Mouse (Mus musculus) heart, embryonic 13.5 days (tissue): ENCODE data around the gene Ppp1r16b. TPM values are rescaled to one million over a fixed set of nuclear protein-coding genes. Genes with fewer than 3 reads are reported as not detected.

Experiments used
- ATAC-seq: fragments of 200-750 bp; cut with Nextera tagmentation; 2 replicates; pipeline ENCODE4 v1.8.0; 2017; ENCODE audit warnings: moderate TSS enrichment; ENCODE audit not compliant: insufficient number of reproducible peaks, low FRiP score, low TSS enrichment; ENCODE audit errors: extremely low read depth
- H3K27ac ChIP-seq: fragments of 300-500 bp; sonication (generic); replicated peaks from 2 replicates; pipeline ENCODE4 v1.5.1; 2015; ENCODE audit warnings: moderate library complexity, mild to moderate bottlenecking, inconsistent platforms
- H3K27me3 ChIP-seq: fragments of 300-500 bp; sonication (generic); replicated peaks from 2 replicates; pipeline ENCODE4 v1.6.1; 2015; ENCODE audit warnings: mild to moderate bottlenecking, inconsistent platforms
- H3K36me3 ChIP-seq: fragments of 300-500 bp; sonication (generic); 2 replicates; pipeline ENCODE4 v1.6.1; 2015; ENCODE audit warnings: mild to moderate bottlenecking, inconsistent platforms
- H3K4me1 ChIP-seq: fragments of 300-500 bp; sonication (generic); 2 replicates; pipeline ENCODE4 v1.6.1; 2015; ENCODE audit warnings: inconsistent platforms
- H3K4me2 ChIP-seq: fragments of 300-500 bp; sonication (generic); 2 replicates; pipeline ENCODE4 v1.6.1; 2015; ENCODE audit warnings: inconsistent platforms, mild to moderate bottlenecking, moderate library complexity
- H3K4me3 ChIP-seq: fragments of 300-500 bp; sonication (generic); 2 replicates; pipeline ENCODE4 v1.5.1; 2015; ENCODE audit warnings: moderate library complexity, mild to moderate bottlenecking, inconsistent platforms
- H3K9ac ChIP-seq: fragments of 300-500 bp; sonication (generic); 2 replicates; pipeline ENCODE4 v1.6.1; 2015; ENCODE audit warnings: inconsistent platforms, mild to moderate bottlenecking, moderate library complexity
- H3K9me3 ChIP-seq: fragments of 300-500 bp; sonication (generic); 2 replicates; pipeline ENCODE4 v1.6.1; 2016; ENCODE audit warnings: inconsistent platforms
- WGBS: fragments of 180-500 bp; shearing (Covaris S2); methylation state at CpG from one replicate; pipeline ENCODE4 v1.1.7; 2015; ENCODE audit warnings: mixed read lengths; 5-methylcytosine and 5-hydroxymethylcytosine counted together
- polyA plus RNA-seq: library from polyadenylated mRNA; unstranded; fragments of >200 nt; fragmentation: Nextera tagmentation; extraction: Ambion mirVana; gene quantifications from 2 replicates; pipeline ENCODE4 v1.2.1, GENCODE M21; 2015

The Ppp1r16b gene
- polyA plus RNA-seq, 1 experiment from 2014 or later, result 4.5 TPM

DNA sequence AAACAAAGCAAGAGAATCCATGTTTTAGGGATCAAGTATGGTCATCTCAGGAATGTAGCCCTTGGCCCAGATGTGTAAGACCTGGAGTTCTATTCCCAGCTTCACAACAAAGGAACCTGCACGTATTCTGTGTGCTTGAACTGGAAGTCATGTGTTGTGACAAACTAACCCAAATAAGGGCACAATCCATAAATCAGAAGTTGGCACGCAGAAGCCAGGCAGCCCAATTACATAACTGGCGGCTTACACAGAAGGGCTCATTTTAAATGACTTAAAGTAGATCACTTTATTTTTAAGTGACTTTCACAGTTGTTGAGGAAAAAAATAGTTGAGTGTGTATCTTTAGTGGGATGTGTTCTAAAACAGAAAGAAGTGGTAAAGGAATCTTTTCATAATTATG is 21.4 kb upstream of the Ppp1r16b start:
- Histone ChIP-seq H3K4me1 (no peaks in the 10 kb centered on the region), H3K9ac (no peak overlapping the region), H3K4me3 (no peak overlapping the region), H3K9me3 (peaks cover 4% of the 10 kb centered on the region; the same call in 1 of the 2 replicates), H3K4me2 (no peak overlapping the region), H3K27ac (no peak overlapping the region), H3K27me3 (no peaks in the 10 kb centered on the region), H3K36me3 (peaks cover 21% of the 10 kb centered on the region)
- no peak for ATAC-seq
- WGBS, result 81% methylated on average over 3 of the region's 3 CpGs

DNA sequence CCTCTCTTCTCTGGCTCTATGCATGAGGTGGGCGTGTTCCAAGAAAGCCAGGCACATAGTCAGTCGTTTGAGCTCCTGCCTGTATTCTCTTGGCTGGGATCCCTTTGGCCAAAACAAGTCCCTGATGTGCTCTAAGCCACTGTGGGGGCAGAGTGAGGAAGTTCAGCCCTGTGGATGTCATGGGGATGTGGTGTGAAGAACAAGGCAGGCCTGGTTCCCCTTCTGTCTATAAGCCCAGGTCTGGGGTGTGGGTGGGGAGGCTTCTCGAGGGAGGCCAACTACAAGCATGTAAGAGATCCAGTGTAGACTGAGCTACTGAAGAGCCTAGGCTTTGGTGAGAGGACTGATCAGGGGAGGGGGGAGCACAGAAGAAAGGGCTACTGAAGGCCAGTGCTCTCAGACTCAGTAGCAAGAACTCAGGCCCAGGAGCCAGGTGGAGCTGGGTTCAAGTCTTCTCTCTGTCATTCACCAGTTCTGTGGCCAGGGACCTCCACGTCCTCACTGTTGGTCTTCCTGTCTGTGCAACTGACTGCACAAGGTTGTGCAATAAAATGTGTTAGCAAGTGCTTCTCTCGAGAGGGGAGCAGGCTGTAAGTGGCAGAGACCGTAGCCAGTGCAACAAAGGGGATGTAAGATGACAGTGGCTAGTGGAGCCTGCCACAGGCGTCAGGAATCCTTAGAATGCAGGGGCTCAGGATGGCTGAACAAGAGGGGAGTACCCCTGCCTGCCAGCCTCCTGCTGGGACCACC is 13.9 kb upstream of the Ppp1r16b start:
- ATAC-seq, result no peak
- Histone ChIP-seq H3K9me3 (no peaks in the 10 kb centered on the region), H3K4me3 (no peak overlapping the region), H3K36me3 (no peaks in the 10 kb centered on the region), H3K27ac (no peak overlapping the region), H3K27me3 (peaks cover 4% of the 10 kb centered on the region; the same call in 1 of the 2 replicates), H3K4me1 (peaks cover 13% of the 10 kb centered on the region), H3K4me2 (no peak overlapping the region), H3K9ac (no peak overlapping the region)
- WGBS, result 58% methylated on average over 7 of the region's 7 CpGs

DNA sequence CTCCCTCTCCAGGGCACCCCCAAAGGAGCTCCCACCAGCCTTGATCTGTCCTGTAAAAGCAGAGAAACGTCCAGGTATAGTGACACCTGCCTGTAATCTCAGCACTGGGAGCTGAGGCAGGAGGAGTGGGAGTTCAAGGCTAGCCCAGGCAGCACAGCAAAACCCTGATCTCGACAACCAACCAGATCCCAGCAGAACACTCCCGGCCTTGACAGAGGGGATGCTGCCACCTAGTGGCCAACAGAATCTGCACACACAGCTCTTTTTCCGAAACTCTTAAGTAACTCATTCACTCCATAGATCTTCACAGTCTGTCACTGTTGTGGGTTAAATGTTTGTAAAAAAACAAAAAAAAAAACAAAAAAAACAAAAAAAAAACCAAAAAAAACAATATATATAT is 12.2 kb upstream of the Ppp1r16b start:
- H3K4me2 ChIP-seq, result no peak overlapping the region
- 12% methylated on average over 4 of the region's 4 CpGs for WGBS
- no peaks in the 10 kb centered on the region for H3K9me3 ChIP-seq
- H3K4me1 ChIP-seq, result peaks cover 13% of the 10 kb centered on the region
- no peak overlapping the region for H3K27ac ChIP-seq
- H3K9ac ChIP-seq, result no peak overlapping the region
- no peaks in the 10 kb centered on the region for H3K36me3 ChIP-seq
- H3K27me3 ChIP-seq, result peaks cover 4% of the 10 kb centered on the region; the same call in 1 of the 2 replicates
- no peak overlapping the region for H3K4me3 ChIP-seq
- ATAC-seq, result no peak

DNA sequence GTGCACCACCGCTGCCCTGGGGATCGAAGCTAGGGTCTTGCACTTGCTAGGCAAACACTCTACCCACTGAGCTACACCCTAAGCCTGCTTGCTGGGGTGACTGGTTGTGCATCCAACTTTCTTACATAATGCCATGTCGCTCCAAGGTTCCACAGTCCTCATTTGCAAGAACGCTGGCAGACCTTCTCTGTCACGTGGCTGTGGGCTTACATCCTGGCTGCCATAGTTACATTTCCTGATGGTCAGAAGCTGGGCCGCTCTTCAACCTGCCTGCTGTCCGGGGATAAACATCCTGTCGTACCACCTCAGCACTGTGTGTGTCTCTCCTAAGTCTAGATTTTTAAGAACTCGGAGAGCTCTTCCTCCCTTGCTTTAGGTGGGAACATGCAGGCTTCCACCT is 10.5 kb upstream of the Ppp1r16b start:
- H3K27ac ChIP-seq, result no peak overlapping the region
- WGBS, result 64% methylated on average over 9 of the region's 9 CpGs
- H3K4me3 ChIP-seq, result no peak overlapping the region
- no peaks in the 10 kb centered on the region for H3K9me3 ChIP-seq
- no peaks in the 10 kb centered on the region for H3K36me3 ChIP-seq
- H3K4me2 ChIP-seq, result no peak overlapping the region
- no peak for ATAC-seq
- no peak overlapping the region for H3K9ac ChIP-seq
- peaks cover 16% of the 10 kb centered on the region for H3K4me1 ChIP-seq
- H3K27me3 ChIP-seq, result peaks cover 4% of the 10 kb centered on the region; the same call in 1 of the 2 replicates

DNA sequence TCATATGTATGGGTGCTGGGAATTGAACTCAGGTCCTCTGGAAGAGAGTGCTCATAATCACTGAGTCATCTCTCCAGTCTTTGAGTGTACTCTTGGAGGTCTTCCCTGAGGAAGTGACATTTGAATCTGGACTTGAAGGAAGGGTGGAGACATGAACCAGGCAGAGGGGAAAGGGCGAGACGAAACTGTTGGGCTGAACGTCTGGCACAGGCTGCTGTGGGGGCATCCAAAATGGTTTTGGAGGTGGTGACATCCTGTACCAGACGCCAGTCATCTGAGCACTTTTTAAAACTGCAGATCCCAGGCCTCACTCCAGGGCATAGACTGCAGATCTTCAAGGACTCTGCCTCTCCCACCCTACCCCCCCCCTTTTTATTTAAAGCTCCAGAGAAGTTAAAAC is 9.4 kb upstream of the Ppp1r16b start:
- H3K36me3 ChIP-seq, result no peaks in the 10 kb centered on the region
- H3K4me3 ChIP-seq, result no peak overlapping the region
- WGBS, result 73% methylated on average over 4 of the region's 4 CpGs
- peaks cover 4% of the 10 kb centered on the region; the same call in 1 of the 2 replicates for H3K27me3 ChIP-seq
- no peak overlapping the region for H3K27ac ChIP-seq
- no peak for ATAC-seq
- no peaks in the 10 kb centered on the region for H3K9me3 ChIP-seq
- no peak overlapping the region for H3K4me2 ChIP-seq
- H3K9ac ChIP-seq, result no peak overlapping the region
- peaks cover 16% of the 10 kb centered on the region for H3K4me1 ChIP-seq

DNA sequence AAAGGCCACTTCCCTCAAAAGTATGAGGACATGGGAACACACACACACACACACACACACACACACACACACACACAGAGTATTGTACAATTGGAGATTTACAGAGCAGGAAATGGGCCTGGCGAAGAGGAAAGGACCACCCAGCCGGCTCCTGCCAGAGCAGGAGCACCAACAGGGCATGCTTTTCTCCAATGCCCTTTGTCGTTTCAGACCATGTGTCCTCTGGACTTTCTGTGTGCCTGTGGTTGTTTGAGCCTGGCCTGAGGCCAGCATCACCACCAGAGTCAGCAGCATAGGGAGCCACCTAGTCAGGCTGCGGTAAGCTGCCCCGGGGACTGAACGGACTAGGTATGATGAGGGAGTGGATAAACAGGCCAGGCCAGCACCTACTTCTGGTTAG is 6.4 kb upstream of the Ppp1r16b start:
- Histone ChIP-seq H3K4me3 (no peak overlapping the region), H3K4me1 (peaks cover 4% of the 10 kb centered on the region; the same call in 1 of the 2 replicates), H3K4me2 (no peak overlapping the region), H3K9me3 (no peaks in the 10 kb centered on the region), H3K36me3 (no peaks in the 10 kb centered on the region), H3K9ac (no peak overlapping the region), H3K27me3 (peaks cover 4% of the 10 kb centered on the region; the same call in 1 of the 2 replicates), H3K27ac (peak overlapping the region; percentile 46)
- no peak for ATAC-seq
- 43% methylated on average over 6 of the region's 6 CpGs for WGBS

DNA sequence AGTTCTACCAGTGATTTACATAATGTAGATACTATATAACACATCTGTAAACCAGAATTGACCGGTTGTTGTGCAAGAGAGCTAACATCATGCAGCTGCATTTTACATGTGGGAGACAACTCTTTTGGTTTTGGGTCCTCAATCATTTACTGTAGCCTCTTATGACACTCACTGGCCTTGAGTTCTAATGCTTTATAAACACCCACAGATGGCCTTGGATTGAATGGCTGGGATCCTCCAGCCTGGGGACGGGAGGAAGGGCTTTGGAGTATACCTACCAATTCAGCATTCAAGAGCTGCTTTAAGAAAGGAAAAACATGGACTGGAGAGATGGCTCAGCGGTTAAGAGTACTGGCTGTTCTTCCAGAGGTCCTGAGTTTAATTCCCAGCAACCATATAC is 5.9 kb upstream of the Ppp1r16b start:
- H3K27ac ChIP-seq, result peak overlapping the region; percentile 46
- H3K27me3 ChIP-seq, result no peaks in the 10 kb centered on the region; the same call in 1 of the 2 replicates
- WGBS, result 68% methylated on average over 3 of the region's 3 CpGs
- H3K9me3 ChIP-seq, result no peaks in the 10 kb centered on the region
- no peak overlapping the region for H3K4me2 ChIP-seq
- H3K4me3 ChIP-seq, result no peak overlapping the region
- ATAC-seq, result no peak
- no peak overlapping the region for H3K9ac ChIP-seq
- peaks cover 4% of the 10 kb centered on the region; the same call in 1 of the 2 replicates for H3K4me1 ChIP-seq
- no peaks in the 10 kb centered on the region for H3K36me3 ChIP-seq

DNA sequence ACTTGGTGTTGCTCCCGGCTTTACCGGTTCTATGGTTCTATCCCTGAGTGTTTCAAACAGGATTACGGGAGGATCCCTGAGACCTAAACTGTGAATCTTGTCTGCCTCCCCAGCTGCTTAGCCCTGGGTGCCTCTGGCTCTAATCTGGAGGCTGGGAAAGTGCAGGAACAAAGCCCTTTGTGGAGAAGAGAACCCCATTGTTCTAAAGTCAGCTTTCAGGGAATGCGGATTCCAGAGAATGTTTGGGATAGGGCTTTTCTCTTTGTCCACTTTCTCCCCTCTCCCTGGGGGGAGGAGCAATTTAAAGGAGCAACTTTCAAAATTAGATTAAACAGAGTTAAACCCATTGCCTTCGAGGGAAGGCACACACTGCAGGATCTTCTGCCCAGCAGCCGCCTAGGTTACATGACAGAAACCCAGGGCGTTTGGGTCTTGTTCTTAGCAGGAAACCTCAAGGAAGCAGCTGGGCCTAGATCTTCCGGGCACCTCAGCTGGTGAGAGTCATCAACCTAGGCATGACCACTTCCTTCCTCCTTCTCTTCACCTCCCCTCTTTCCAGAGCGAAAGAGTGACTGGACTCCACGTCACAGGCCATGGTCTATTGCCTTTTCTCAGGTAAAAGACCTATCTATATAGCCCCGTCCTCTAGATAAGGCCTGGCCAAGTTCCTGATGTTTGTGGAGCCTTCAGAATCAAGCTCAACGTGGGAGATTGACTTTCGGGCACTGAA is 1.0 kb downstream of the Ppp1r16b start:
- Histone ChIP-seq H3K4me2 (peak overlapping the region; percentile 99), H3K36me3 (no peaks in the 10 kb centered on the region), H3K27ac (peak overlapping the region; percentile 33; the same call in 1 of the 2 replicates), H3K9me3 (no peaks in the 10 kb centered on the region), H3K27me3 (peaks cover 58% of the 10 kb centered on the region), H3K9ac (no peak overlapping the region), H3K4me1 (peaks cover 41% of the 10 kb centered on the region), H3K4me3 (peak overlapping the region; percentile 68; the same call in 1 of the 2 replicates)
- no peak for ATAC-seq
- 45% methylated on average over 13 of the region's 13 CpGs for WGBS

DNA sequence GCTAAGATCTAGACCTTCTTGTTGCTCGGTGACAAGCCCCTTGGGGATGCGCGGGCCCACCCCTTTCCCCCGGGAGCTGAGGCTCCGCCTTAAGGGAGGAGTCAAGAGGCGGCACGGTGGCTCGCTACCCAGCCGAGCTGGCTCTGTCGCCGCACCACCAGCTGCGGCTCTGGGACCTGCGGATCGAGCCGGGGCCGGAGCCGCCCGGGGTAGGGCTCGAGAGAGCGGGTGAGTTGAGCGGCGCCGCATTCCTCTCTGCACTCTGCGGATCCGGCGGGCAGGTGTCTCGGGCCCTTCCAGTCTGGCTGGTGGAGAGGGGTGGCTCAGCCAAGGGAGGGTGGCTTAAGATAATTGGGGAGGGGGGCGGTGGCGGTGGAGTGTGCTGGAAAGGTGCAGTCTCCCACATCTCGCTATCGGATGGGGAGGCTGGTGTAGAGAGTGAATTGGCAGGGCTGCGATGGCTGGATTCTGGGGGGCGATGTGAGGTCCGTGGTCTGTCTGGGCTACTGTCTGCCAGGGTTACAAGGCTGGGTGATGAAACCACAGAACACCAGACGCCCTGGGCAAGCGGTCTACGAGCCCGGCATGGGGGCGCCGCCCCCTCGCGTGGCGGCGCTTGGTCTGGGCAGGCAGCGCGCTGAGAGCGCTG is 1.9 kb downstream of the Ppp1r16b start:
- peaks cover 59% of the 10 kb centered on the region for H3K27me3 ChIP-seq
- peak overlapping the region; percentile 76 for H3K9ac ChIP-seq
- peak overlapping the region; percentile 68 for H3K4me3 ChIP-seq
- peak overlapping the region; percentile 26; the same call in 1 of the 2 replicates for H3K27ac ChIP-seq
- peak overlapping the region; percentile 99 for H3K4me2 ChIP-seq
- no peaks in the 10 kb centered on the region for H3K9me3 ChIP-seq
- no peaks in the 10 kb centered on the region for H3K36me3 ChIP-seq
- peak; percentile 53; the same call in 1 of the 2 replicates for ATAC-seq
- under 1% methylated on average over 47 of the region's 47 CpGs for WGBS
- peaks cover 41% of the 10 kb centered on the region for H3K4me1 ChIP-seq

DNA sequence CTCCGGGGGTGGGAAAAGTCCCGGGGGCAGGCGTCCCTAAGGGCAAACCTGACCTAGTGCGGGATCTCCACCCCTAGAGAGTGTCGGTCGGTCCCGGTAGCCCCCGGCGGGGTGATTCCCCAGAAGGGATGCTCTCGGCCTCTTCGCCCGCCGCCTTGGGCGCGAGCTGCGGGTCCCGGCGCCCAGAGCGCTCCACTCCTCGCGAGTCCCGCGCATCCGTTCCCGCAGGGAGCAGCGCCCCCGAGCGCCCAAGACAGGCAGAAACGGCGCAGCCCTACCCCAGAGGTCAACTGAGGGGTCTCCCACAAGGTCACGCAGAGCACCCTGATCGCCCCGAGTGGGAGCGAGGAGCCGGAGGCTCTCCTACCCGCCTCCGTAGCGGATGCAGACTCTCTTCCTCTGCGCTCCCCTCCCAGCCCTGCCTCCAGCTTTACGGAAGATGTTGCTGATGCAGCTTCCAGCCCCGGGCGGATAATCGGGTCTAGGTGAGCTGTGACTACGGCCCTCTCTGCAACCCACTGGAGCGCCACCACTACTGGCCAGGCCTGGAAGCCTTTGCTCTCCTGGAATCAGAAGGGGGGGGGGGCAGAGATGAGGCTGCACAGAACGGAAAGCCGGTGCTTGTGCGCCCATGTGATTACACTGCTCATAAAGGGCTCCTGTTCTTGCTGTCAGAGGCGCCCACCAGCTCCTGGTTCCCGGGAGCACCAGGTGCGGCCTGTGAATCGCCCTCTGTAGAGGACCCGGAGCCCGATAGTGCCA is 2.7 kb downstream of the Ppp1r16b start:
- no peak for ATAC-seq
- WGBS, result under 1% methylated on average over 54 of the region's 54 CpGs
- Histone ChIP-seq H3K9me3 (no peaks in the 10 kb centered on the region), H3K9ac (peak overlapping the region; percentile 76), H3K4me2 (peak overlapping the region; percentile 99), H3K4me3 (peak overlapping the region; percentile 68), H3K27ac (peak overlapping the region; percentile 26; the same call in 1 of the 2 replicates), H3K27me3 (peaks cover 59% of the 10 kb centered on the region), H3K36me3 (no peaks in the 10 kb centered on the region), H3K4me1 (peaks cover 45% of the 10 kb centered on the region)
